Mouse (Mus musculus) ES-Bruce4 (cell line): ENCODE results near the gene Dpp9.

ENCODE experiments used
- CTCF ChIP-seq: IDR thresholded peaks from one replicate; pipeline ENCODE4 v1.8.1; 2011; ENCODE audit warnings: low read depth, low read length
- POLR2A ChIP-seq: IDR thresholded peaks from one replicate; pipeline ENCODE4 v1.8.1; 2011; ENCODE audit warnings: low read length; ENCODE audit not compliant: insufficient read depth

GRCm38 (mm10) chr17:56241541-56242401 is 23.1 kb upstream of the Dpp9 start:
- TF ChIP-seq POLR2A (no peak), CTCF (no peak)
